Mouse (Mus musculus) liver, adult (tissue): ENCODE measurements at regions not wholly inside any gene's neighbourhood (a gene's known extent, or its start where the extent isn't known, plus 50 kb on each side); places are given as distances from the start of the nearest gene placed in this dataset.

ENCODE experiments used
- GATA4 ChIP-seq: IDR thresholded peaks from 2 replicates; pipeline ENCODE4 v1.6.1; 2014; ENCODE audit warnings: mild to moderate bottlenecking, low read length; ENCODE audit not compliant: insufficient replicate concordance

GRCm38 (mm10) chr7:129760386-129760785 lies 168.7 kb downstream of the Wdr11 start:
- TF ChIP-seq GATA4: no peak

- TF ChIP-seq GATA4: no peak
Observed at GRCm38 (mm10) chr7:129763754-129764153, 172.1 kb downstream of the Wdr11 start.

GRCm38 (mm10) chr7:129764456-129764970 lies 172.8 kb downstream of the Wdr11 start:
- no peak for TF ChIP-seq GATA4

- TF ChIP-seq GATA4: no peak
Observed at GRCm38 (mm10) chr7:129765681-129766080, 174.0 kb downstream of the Wdr11 start.

DNA sequence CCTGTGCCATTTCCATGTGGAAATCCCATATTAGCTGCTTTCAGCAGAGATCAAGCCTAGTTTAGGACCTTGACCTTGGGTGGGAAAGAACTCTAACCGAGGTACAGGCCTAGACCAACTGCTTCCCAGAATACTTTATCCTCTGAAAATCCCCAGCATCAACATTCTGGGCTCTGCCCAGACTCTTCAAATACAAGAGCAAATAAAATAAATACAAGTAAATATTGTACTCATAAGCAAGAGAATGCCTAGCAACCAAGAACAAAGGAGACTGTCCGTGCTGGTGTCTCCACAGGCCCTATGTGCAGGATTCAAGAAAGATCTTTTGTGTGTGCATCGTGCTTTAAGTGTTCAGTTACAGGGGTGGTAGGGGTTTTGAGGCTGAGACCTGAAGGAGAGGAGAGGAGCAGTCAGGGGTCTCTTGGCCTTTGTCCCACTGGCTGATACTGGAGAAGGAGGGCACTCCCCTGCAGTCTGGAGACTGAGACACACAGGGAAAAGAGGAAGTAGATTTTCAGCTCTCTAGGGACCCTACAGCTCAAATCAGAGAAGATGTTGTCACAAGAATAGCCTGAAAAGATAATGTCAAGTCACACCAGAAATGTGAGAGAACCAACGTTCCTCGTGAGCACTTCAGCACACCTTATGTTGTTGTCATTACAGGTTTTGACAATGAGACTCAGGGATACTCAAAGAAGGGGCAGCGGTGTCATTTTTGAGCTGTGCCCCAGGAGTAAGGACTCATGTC lies 174.6 kb downstream of the Wdr11 start:
- TF ChIP-seq GATA4: no peak

DNA sequence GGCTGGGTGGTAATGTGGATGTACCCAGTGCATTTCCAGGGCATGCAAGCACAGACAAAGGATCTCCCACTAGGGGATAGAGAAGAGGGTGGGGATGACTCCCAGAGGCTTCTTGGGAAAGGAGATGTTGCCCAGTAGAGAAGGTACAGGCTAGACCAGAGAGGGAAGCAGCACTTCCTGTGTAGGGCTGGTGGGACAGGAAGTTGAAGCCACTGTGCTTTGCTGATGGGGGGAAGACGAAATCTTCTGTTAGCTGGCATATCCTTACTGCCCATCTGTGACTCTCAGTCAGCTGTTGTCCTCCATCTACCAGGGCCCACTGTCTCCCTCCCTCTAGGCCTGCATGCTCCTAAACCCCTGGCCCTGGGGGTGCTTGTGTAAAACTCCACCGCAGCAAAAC lies 180.2 kb downstream of the Wdr11 start:
- no peak for TF ChIP-seq GATA4

DNA sequence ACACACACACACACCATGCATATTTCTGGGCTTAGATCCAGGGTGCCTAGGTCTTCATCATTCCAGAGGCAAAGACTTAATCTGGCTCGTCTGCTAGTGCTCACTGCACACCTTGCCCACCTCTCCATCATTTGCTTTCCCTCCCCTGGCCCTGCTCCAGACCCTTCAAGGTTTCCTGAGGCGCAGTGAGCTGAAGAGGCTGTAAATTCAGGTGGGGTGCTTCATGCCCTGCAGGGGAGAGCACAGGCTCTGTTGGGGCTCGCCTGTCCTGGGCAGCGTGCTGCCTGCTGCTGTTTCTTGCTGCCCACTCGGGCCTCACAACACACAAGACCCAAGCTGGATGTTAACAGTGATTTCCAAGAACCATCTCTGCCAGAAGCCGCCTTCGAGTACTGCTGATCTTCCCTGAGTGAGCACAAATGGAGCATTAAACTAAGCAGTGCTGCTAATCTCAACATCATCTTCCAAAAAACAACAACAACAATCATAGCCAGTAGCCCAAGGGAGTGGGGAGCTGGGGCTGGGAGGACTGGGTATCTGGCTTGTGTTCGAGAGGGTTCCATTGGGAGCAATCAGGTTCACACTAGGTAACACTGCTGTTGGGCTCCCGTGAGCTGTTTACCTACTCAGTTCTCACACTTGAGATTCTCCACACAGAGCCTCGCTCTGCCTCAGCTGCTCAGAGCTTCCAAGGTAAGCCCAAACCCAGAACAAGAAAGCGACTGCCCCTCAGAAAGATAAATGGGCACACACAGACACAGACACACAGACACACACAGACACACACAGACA lies 181.1 kb downstream of the Wdr11 start:
- TF ChIP-seq GATA4: no peak

GRCm38 (mm10) chr7:129774261-129774861 lies 182.7 kb downstream of the Wdr11 start:
- TF ChIP-seq GATA4: no peak

- no peak for TF ChIP-seq GATA4
Observed at GRCm38 (mm10) chr7:129775189-129775588, 183.5 kb downstream of the Wdr11 start.

GRCm38 (mm10) chr7:129778842-129779421 lies 187.3 kb downstream of the Wdr11 start:
- TF ChIP-seq GATA4: no peak

DNA sequence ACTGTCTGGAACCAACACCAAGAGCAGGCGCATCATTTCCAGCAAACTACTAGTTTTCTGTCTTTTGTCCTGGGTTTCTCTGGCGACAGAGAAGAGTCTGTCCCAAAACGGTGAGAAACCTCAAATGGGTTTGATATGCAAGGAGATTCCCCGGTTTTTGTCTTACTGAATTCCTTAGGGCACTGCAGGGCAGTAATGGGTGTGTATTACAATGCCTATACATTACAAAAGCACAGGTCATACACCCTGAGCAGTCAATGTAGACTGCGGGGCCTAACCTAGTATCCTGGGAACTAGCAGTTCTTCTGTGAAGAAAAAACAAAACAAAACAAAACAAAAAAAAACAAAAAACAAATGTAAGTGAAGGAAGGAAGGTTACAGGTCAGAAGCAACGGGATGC lies 188.3 kb downstream of the Wdr11 start:
- TF ChIP-seq GATA4: no peak

DNA sequence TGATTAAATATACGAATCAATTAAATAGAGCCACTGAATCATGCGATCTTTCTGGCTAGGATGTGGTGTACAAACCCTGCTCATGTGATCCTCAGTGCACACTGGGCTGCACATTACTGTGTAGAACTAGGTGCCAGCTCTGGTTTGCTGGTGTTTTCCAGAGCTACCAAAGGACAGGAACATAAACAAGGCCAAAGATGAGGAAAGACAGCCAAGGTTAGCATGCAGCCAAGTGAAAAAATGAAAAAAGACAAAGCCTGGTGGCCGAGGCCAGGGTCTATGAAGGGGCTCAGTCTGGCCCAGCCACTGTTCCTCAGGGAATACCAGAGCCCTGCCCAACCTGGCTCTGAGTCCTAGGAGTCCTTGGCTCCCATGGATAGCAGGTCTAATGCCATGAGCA lies 190.1 kb downstream of the Wdr11 start:
- no peak for TF ChIP-seq GATA4

DNA sequence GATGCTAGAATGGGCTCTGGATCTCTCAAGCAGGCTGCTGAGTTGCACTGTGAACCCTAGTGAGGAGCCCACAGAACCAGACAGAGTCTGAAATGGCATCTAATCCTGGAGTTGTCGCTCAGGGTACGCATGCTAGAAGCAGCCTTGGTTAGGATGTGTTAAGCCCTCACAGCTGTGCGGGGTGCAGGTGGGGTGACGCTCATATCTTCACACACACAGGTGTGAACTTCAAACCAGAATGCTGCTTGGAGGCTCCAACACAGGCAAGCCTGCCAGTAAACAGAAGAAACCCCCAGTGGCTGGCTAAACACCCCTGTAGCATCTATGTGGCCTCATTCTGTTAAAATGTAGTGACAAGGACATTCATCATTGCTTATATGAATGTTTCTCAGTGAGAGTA lies 193.3 kb downstream of the Wdr11 start:
- no peak for TF ChIP-seq GATA4

GRCm38 (mm10) chr7:129787011-129787410 lies 195.3 kb downstream of the Wdr11 start:
- no peak for TF ChIP-seq GATA4

DNA sequence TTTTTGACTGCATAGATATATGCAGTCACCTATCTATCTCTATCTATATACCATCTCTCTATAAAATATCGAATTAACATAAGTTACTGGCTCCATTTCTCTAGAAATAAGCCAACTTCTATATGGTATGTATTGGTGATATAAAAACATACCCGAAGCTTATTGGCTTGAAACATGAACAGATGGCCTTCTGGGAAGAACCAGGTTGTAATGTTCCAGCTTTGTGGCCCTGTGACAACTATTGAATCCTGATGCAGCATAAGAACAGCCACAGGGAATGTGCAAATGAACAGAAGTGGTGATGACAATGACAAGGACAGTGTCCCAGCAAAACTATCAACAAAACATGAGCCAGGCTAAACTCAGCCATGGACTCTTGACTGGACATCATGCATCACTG lies 196.1 kb downstream of the Wdr11 start:
- no peak for TF ChIP-seq GATA4
